ENCODE assay signal across 19 mouse cellular contexts in the genomic region with DNA sequence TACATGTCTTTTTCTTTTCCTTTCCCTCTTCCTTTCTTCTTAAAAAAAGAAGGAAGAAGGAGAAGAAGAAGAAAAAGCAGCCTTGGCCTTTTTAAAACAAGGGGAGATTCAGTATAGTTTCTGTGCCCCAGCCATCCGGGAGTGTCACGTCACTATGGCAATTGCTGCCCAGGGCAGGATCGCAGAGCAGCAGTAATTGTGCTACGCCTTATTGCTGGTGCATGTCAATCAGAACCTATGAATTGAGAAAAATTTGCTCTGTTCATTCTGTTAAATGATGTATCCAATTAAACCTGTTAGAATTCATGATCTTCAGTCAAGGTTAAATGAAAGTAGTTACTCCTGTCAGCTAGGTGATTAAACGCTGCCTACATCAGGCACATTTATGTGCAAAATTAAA.
DNase-seq lines count a peak whose midpoint lies in the region; ATAC-seq and TF ChIP-seq lines count a peak whose summit lies in the region.
"Had no signal": no experiment of that assay in that cellular context is flagged by ENCODE, and none has a peak within 500 bp of the region (broad histone marks: within the 10 kb centered on the region; RNA-seq: fewer than 3 reads in every experiment).

No protein-coding gene starts in this region.

- 17% methylated on average over 5 of the region's 5 CpGs for WGBS in forebrain, embryonic 16.5 days
- WGBS in forebrain, embryonic 15.5 days: 16% methylated on average over 5 of the region's 5 CpGs
- 35% methylated on average over 5 of the region's 5 CpGs for WGBS in hindbrain, embryonic 14.5 days
- WGBS in hindbrain, embryonic 10.5 days: 60% methylated on average over 5 of the region's 5 CpGs
- WGBS in stomach, postnatal 0 days: 77% methylated on average over 5 of the region's 5 CpGs

- no peak for TF ChIP-seq CTCF in brain, embryonic 14.5 days (IDR thresholded peaks at IDR 0.05; ENCODE audit: borderline replicate concordance, extremely low read depth, insufficient read depth, insufficient read length)
- no peak for TF ChIP-seq CTCF in stomach, postnatal 0 days (IDR thresholded peaks at IDR 0.05; ENCODE audit: low read depth)

- peaks cover 16% of the 10 kb centered on the region for H3K4me1 ChIP-seq in forebrain, embryonic 16.5 days (replicated peaks; ENCODE audit: control insufficient read depth, insufficient read depth, low read length)
- peaks cover 25% of the 10 kb centered on the region for H3K4me1 ChIP-seq in forebrain, embryonic 15.5 days
- H3K4me1 ChIP-seq in hindbrain, embryonic 14.5 days (replicated peaks; ENCODE audit: control insufficient read depth, insufficient read depth, low read length): peaks cover 14% of the 10 kb centered on the region; the same call in 1 of the 2 replicates
- H3K4me1 ChIP-seq in hindbrain, embryonic 10.5 days (replicated peaks): peaks cover 25% of the 10 kb centered on the region
- H3K4me1 ChIP-seq in stomach, postnatal 0 days (replicated peaks; ENCODE audit: control insufficient read depth, insufficient read depth): no peaks in the 10 kb centered on the region

- 0 out of 2 replicates have a peak, but pooled peaks have one; percentile 31 for ATAC-seq in forebrain, embryonic 16.5 days
- ATAC-seq in forebrain, embryonic 15.5 days (replicated peaks): no peak
- no peak for ATAC-seq in hindbrain, embryonic 14.5 days (ENCODE audit: low FRiP score)
- no peak for ATAC-seq in stomach, postnatal 0 days (ENCODE audit: low FRiP score, low TSS enrichment)

- no peak overlapping the region for H3K4me3 ChIP-seq in forebrain, embryonic 16.5 days (replicated peaks; ENCODE audit: low read length)
- no peak overlapping the region for H3K4me3 ChIP-seq in forebrain, embryonic 15.5 days
- H3K4me3 ChIP-seq in hindbrain, embryonic 14.5 days (replicated peaks; ENCODE audit: low read length): no peak overlapping the region
- H3K4me3 ChIP-seq in hindbrain, embryonic 10.5 days: no peak overlapping the region
- no peak overlapping the region for H3K4me3 ChIP-seq in stomach, postnatal 0 days (ENCODE audit: low read depth, low read length)
- H3K4me3 ChIP-seq: embryonic facial prominence, embryonic 10.5 days; embryonic facial prominence, embryonic 12.5 days; forebrain, embryonic 12.5 days had no signal

- H3K4me2 ChIP-seq in forebrain, embryonic 16.5 days (ENCODE audit: low read length): no peak overlapping the region
- no peak overlapping the region for H3K4me2 ChIP-seq in forebrain, embryonic 15.5 days (replicated peaks)
- H3K4me2 ChIP-seq in hindbrain, embryonic 14.5 days (replicated peaks): no peak overlapping the region
- no peak overlapping the region for H3K4me2 ChIP-seq in stomach, postnatal 0 days (replicated peaks; ENCODE audit: low read depth)
- H3K4me2 ChIP-seq: embryonic facial prominence, embryonic 12.5 days; forebrain, embryonic 12.5 days had no signal

- no peaks in the 10 kb centered on the region for H3K27me3 ChIP-seq in forebrain, embryonic 16.5 days (replicated peaks; ENCODE audit: control insufficient read depth, insufficient read depth, low read length)
- H3K27me3 ChIP-seq in forebrain, embryonic 15.5 days: no peaks in the 10 kb centered on the region
- H3K27me3 ChIP-seq in hindbrain, embryonic 14.5 days (ENCODE audit: control insufficient read depth, insufficient read depth, low read length): no peaks in the 10 kb centered on the region
- peaks cover 30% of the 10 kb centered on the region for H3K27me3 ChIP-seq in hindbrain, embryonic 10.5 days (ENCODE audit: insufficient read depth, poor library complexity, severe bottlenecking)
- H3K27me3 ChIP-seq in stomach, postnatal 0 days (ENCODE audit: control insufficient read depth, insufficient read depth, low read length): no peaks in the 10 kb centered on the region

- H3K9me3 ChIP-seq in forebrain, embryonic 16.5 days (ENCODE audit: control insufficient read depth, low read length): no peaks in the 10 kb centered on the region
- no peaks in the 10 kb centered on the region for H3K9me3 ChIP-seq in forebrain, embryonic 15.5 days
- no peaks in the 10 kb centered on the region for H3K9me3 ChIP-seq in hindbrain, embryonic 14.5 days (ENCODE audit: control insufficient read depth, low read length)
- no peaks in the 10 kb centered on the region for H3K9me3 ChIP-seq in hindbrain, embryonic 10.5 days
- H3K9me3 ChIP-seq in stomach, postnatal 0 days (ENCODE audit: control insufficient read depth, low read length): no peaks in the 10 kb centered on the region
- H3K9me3 ChIP-seq: embryonic facial prominence, embryonic 10.5 days; embryonic facial prominence, embryonic 12.5 days; forebrain, embryonic 12.5 days had no signal

- H3K27ac ChIP-seq in forebrain, embryonic 16.5 days (ENCODE audit: low read length): no peak overlapping the region
- H3K27ac ChIP-seq in forebrain, embryonic 15.5 days (replicated peaks): no peak overlapping the region
- H3K27ac ChIP-seq in hindbrain, embryonic 14.5 days: no peak overlapping the region
- no peak overlapping the region for H3K27ac ChIP-seq in hindbrain, embryonic 10.5 days
- no peak overlapping the region for H3K27ac ChIP-seq in stomach, postnatal 0 days (replicated peaks)
- H3K27ac ChIP-seq: embryonic facial prominence, embryonic 10.5 days; embryonic facial prominence, embryonic 12.5 days; forebrain, embryonic 12.5 days had no signal

- no peak for TF ChIP-seq EP300 in stomach, postnatal 0 days (optimal IDR thresholded peaks at IDR 0.05)

- H3K36me3 ChIP-seq in forebrain, embryonic 16.5 days (ENCODE audit: control insufficient read depth, insufficient read depth): no peaks in the 10 kb centered on the region
- H3K36me3 ChIP-seq in forebrain, embryonic 15.5 days: no peaks in the 10 kb centered on the region
- no peaks in the 10 kb centered on the region for H3K36me3 ChIP-seq in hindbrain, embryonic 14.5 days (replicated peaks; ENCODE audit: control insufficient read depth, insufficient read depth)
- no peaks in the 10 kb centered on the region for H3K36me3 ChIP-seq in hindbrain, embryonic 10.5 days
- H3K36me3 ChIP-seq in stomach, postnatal 0 days (ENCODE audit: control insufficient read depth, insufficient read depth, low read length): no peaks in the 10 kb centered on the region
- H3K36me3 ChIP-seq: embryonic facial prominence, embryonic 10.5 days; embryonic facial prominence, embryonic 12.5 days; forebrain, embryonic 12.5 days had no signal

- DNase-seq in hindbrain, embryonic 14.5 days (ENCODE audit: low spot score): peak; percentile 40
- DNase-seq in hindbrain, embryonic 10.5 days (ENCODE audit: low spot score): no peak
- DNase-seq in brain, embryonic 14.5 days (ENCODE audit: low read depth): peak; percentile 61
- peak; percentile 48 for DNase-seq in retina, embryonic 14.5 days (ENCODE audit: low spot score)
- no peak for DNase-seq in thymus, postnatal 4 days
- DNase-seq in stomach, postnatal 0 days (ENCODE audit: low spot score): no peak
- DNase-seq: adrenal gland, adult 2 months; adrenal gland, postnatal 10 days; adrenal gland, postnatal 25 days; cerebellum, adult 11-12 months; cerebellum, adult 2 months; cerebellum, adult 9-10 months; cerebellum, postnatal 10 days; cerebellum, postnatal 25 days had no signal

- TF ChIP-seq POLR2A in brain, embryonic 14.5 days (IDR thresholded peaks at IDR 0.05; ENCODE audit: borderline replicate concordance, extremely low read depth, insufficient read depth, insufficient read length, poor library complexity, severe bottlenecking): no peak

- H3K9ac ChIP-seq in forebrain, embryonic 16.5 days (replicated peaks; ENCODE audit: low read depth, low read length): no peak overlapping the region
- H3K9ac ChIP-seq in forebrain, embryonic 15.5 days (replicated peaks): no peak overlapping the region
- H3K9ac ChIP-seq in hindbrain, embryonic 14.5 days: no peak overlapping the region
- no peak overlapping the region for H3K9ac ChIP-seq in stomach, postnatal 0 days (ENCODE audit: low read length)
- H3K9ac ChIP-seq: embryonic facial prominence, embryonic 12.5 days; forebrain, embryonic 12.5 days had no signal

Comparison
In these comparisons a context has a peak if more than half of its experiments do, and no peak if none do; other contexts are left out.
1. DNase-seq: peak in hindbrain, embryonic 14.5 days (single experiment), brain, embryonic 14.5 days (single experiment) and retina, embryonic 14.5 days (single experiment); none in hindbrain, embryonic 10.5 days (single experiment), thymus, postnatal 4 days (single experiment) and stomach, postnatal 0 days (single experiment).